Mouse (Mus musculus) limb, embryonic 11.5 days (tissue): Measurements from ENCODE around the gene Vapb. TPM values are rescaled to one million over a fixed set of nuclear protein-coding genes. Genes with fewer than 3 reads are reported as not detected.
A peak's percentile ranks its signal among the peaks of the same experiment; 100 is the strongest.

ENCODE experiments used
- ATAC-seq: fragments of 200-750 bp; cut with Nextera tagmentation; 2 replicates; pipeline ENCODE4 v1.8.0; 2017; ENCODE audit warnings: low read depth; ENCODE audit not compliant: insufficient number of reproducible peaks, low FRiP score, low TSS enrichment
- DNase-seq: peaks from one replicate; pipeline ENCODE4 v3.0.0-alpha.2; 2015; ENCODE audit warnings: low spot score
- H3K27ac ChIP-seq: fragments of 300-500 bp; sonication (generic); replicated peaks from 2 replicates; pipeline ENCODE4 v1.5.1; 2014; ENCODE audit warnings: low read depth, mild to moderate bottlenecking, low read length
- H3K27me3 ChIP-seq: fragments of 300-500 bp; sonication (generic); 2 replicates; pipeline ENCODE4 v1.6.1; 2014; ENCODE audit warnings: mild to moderate bottlenecking, low read length, mixed read lengths; ENCODE audit not compliant: control insufficient read depth, insufficient read depth
- H3K36me3 ChIP-seq: fragments of 300-500 bp; sonication (generic); 2 replicates; pipeline ENCODE4 v1.6.1; 2014; ENCODE audit warnings: mild to moderate bottlenecking, low read length, moderate library complexity, mixed read lengths; ENCODE audit not compliant: control insufficient read depth, insufficient read depth
- H3K4me1 ChIP-seq: fragments of 300-500 bp; sonication (generic); 2 replicates; pipeline ENCODE4 v1.6.1; 2014; ENCODE audit warnings: low read length, mixed read lengths; ENCODE audit not compliant: control insufficient read depth, insufficient read depth
- H3K4me2 ChIP-seq: fragments of 300-500 bp; sonication (generic); 2 replicates; pipeline ENCODE4 v1.6.1; 2014; ENCODE audit warnings: low read depth, mild to moderate bottlenecking, moderate library complexity; ENCODE audit not compliant: severe bottlenecking
- H3K4me3 ChIP-seq: fragments of 300-500 bp; sonication (generic); 2 replicates; pipeline ENCODE4 v1.5.1; 2014; ENCODE audit warnings: low read depth, low read length
- H3K9ac ChIP-seq: fragments of 300-500 bp; sonication (generic); 2 replicates; pipeline ENCODE4 v1.6.1; 2014; ENCODE audit warnings: mild to moderate bottlenecking, low read length
- H3K9me3 ChIP-seq: fragments of 300-500 bp; sonication (generic); 2 replicates; pipeline ENCODE4 v1.6.1; 2016; ENCODE audit warnings: low read length; ENCODE audit not compliant: control insufficient read depth
- WGBS: fragments of 180-500 bp; shearing (Covaris S2); extraction: QIAGEN DNeasy Blood & Tissue Kit; methylation state at CpG from one replicate; pipeline ENCODE4 v1.1.7; 2014; 5-methylcytosine and 5-hydroxymethylcytosine counted together
- polyA plus RNA-seq: library from polyadenylated mRNA; unstranded; fragments of >200 nt; fragmentation: Nextera tagmentation; extraction: Ambion mirVana; gene quantifications from 2 replicates; pipeline ENCODE4 v1.2.1, GENCODE M21; 2014

The Vapb gene
- polyA plus RNA-seq, 1 experiment from 2014 or later: 11.0 TPM

DNA sequence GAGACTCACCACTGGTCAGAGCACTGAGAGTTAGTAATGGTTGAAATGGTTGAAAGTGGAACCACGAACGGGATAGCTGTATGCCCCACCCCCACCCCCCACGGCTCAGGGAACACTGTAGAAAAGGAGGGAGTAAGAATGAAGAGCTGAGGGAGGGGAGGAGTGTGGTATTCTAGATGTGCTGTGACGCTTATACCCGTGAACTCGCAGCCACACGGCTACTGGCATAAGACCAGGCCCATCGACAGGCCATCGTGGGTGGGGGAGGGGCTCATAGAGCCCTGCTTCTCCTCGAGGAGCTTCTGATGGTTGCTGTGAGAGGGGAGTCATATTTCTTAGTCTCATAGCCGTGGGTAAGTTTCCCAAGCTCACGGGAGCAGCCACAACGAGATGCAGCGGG, 12.9 kb upstream of the Vapb start:
- H3K4me2 ChIP-seq: no peak overlapping the region
- no peak overlapping the region for H3K4me3 ChIP-seq
- H3K9ac ChIP-seq: no peak overlapping the region
- H3K27ac ChIP-seq: no peak overlapping the region
- H3K27me3 ChIP-seq: no peaks in the 10 kb centered on the region
- peak; percentile 46 for DNase-seq
- H3K4me1 ChIP-seq: no peaks in the 10 kb centered on the region
- H3K36me3 ChIP-seq: no peaks in the 10 kb centered on the region
- ATAC-seq: peak; percentile 37; the same call in 1 of the 2 replicates
- no peaks in the 10 kb centered on the region for H3K9me3 ChIP-seq
- 36% methylated on average over 14 of the region's 14 CpGs for WGBS

DNA sequence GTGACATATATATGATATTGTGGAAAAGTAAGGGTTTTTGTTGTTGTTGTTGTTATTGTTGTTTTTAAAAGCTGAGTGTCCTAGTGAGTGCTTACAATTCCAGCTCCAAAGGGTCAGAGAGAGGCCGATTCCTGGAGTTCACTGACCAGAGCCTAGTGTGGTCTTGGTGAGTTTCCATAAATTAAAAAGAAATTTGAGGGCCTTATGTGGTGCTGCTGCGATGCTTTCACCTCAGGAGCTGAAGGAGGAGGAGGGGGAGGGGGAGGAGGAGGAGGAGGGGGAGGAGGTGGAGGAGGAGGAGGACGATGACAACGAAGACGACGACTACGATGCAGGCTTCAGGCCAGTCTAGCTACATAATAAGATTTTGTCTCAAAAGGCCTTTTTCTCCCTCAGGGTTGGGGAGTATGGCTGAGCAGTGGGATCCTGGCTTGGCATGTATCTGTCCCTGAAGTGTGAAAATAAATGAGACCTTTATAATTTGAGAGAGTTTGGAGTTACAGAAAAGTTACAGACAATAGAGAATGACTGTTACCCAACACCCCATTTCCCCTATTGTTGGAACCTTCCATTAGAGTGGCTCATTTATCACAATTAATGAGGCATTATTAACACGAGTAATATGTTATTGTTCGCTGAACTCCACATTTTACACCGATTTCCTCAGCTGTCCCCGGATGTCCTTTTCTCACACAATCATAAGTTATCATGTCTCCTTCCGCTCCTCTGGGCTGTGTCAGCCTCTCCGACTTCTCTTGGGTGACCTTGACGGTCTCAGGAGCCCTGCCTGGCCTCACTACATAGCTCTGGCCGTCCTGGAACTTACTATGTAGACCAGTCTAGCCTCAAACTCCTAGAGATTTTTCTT, 12.1 kb upstream of the Vapb start:
- H3K4me1 ChIP-seq: no peaks in the 10 kb centered on the region
- H3K4me2 ChIP-seq: no peak overlapping the region
- no peak overlapping the region for H3K9ac ChIP-seq
- no peaks in the 10 kb centered on the region for H3K36me3 ChIP-seq
- no peak overlapping the region for H3K27ac ChIP-seq
- 80% methylated on average over 14 of the region's 15 CpGs for WGBS
- no peaks in the 10 kb centered on the region for H3K9me3 ChIP-seq
- H3K27me3 ChIP-seq: no peaks in the 10 kb centered on the region
- ATAC-seq (peak; percentile 10; the same call in 1 of the 2 replicates), DNase-seq (no peak)
- no peak overlapping the region for H3K4me3 ChIP-seq

DNA sequence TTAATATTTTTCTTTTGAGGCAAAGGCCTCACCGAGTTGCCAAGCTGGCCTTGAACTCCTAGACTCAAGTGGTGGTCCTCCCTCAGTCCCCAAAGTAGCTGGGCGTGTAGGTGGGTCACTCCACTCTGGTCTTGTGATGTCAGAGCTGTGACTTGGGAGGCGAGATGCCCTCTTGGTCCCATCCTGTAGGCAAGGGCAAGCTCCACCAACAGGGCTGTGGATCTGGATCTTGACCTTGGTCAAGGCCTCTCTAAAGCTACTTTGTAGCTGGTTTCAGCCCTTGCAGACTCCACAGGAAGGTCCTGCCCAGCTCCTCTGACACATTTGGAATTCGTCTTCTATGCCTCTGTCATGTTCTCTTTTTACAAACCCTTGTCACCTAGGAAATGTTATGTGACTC, 11.5 kb upstream of the Vapb start:
- no peak for DNase-seq
- ATAC-seq: no peak
- H3K27ac ChIP-seq: no peak overlapping the region
- no peak overlapping the region for H3K4me2 ChIP-seq
- H3K4me1 ChIP-seq: no peaks in the 10 kb centered on the region
- no peaks in the 10 kb centered on the region for H3K9me3 ChIP-seq
- no peaks in the 10 kb centered on the region for H3K27me3 ChIP-seq
- H3K4me3 ChIP-seq: no peak overlapping the region
- H3K9ac ChIP-seq: no peak overlapping the region
- no peaks in the 10 kb centered on the region for H3K36me3 ChIP-seq
- WGBS: 93% methylated on average over 4 of the region's 4 CpGs

DNA sequence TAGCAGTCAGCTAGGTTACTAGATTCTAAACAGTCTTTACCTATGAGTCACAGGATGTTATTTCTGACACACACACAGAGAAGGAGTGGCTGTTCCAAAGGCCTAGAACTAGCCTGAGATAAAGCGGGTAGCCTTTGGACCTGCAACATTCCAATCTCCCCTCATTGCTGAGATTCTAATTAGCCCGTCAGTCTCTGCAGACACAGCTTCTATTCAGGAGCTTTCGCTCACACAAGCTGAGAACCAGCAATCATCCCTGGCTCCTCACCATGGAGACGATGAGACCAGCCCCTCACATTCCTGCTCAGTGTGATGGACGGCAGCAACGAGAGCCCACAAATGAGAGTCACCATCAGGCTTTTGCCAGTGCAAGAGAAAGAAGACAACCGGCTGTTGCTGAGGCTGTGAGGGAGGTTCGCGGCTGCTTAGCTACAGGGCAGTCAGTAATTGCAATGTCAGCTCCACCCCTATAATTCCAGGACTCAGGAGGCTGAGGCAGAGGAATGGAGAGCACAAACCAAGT, 6.8 kb upstream of the Vapb start:
- Histone ChIP-seq H3K4me1 (no peaks in the 10 kb centered on the region), H3K36me3 (no peaks in the 10 kb centered on the region), H3K27ac (no peak overlapping the region), H3K4me2 (no peak overlapping the region), H3K4me3 (no peak overlapping the region), H3K27me3 (no peaks in the 10 kb centered on the region), H3K9me3 (no peaks in the 10 kb centered on the region), H3K9ac (no peak overlapping the region)
- no peak for ATAC-seq
- DNase-seq: no peak
- WGBS: 17% methylated on average over 9 of the region's 9 CpGs

DNA sequence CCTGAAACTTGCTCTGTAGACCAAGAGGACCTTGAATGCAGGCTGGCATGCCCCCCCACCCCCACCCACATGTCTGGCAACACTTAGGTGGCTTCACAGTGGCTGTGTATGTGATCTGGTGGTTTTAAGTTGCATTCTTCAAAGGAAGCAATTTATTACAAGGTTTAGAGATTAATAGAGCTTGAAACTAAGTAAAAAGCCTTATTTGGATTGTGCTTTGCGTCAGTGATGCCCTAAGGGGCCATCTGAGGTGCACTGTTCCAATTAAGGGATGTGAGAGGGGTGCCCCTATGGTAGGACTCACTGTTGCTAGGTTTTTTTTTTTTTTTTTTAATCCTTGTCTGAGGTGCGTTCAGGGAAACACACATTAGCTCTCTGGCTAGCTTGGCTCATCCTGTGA, 2.9 kb upstream of the Vapb start:
- H3K36me3 ChIP-seq: no peaks in the 10 kb centered on the region
- H3K4me2 ChIP-seq: no peak overlapping the region
- H3K27me3 ChIP-seq: no peaks in the 10 kb centered on the region
- H3K9me3 ChIP-seq: no peaks in the 10 kb centered on the region
- H3K4me1 ChIP-seq: peaks cover 7% of the 10 kb centered on the region; the same call in 1 of the 2 replicates
- 36% methylated on average over 2 of the region's 2 CpGs for WGBS
- DNase-seq (no peak), ATAC-seq (no peak)
- H3K27ac ChIP-seq: no peak overlapping the region
- H3K4me3 ChIP-seq: no peak overlapping the region
- H3K9ac ChIP-seq: no peak overlapping the region

DNA sequence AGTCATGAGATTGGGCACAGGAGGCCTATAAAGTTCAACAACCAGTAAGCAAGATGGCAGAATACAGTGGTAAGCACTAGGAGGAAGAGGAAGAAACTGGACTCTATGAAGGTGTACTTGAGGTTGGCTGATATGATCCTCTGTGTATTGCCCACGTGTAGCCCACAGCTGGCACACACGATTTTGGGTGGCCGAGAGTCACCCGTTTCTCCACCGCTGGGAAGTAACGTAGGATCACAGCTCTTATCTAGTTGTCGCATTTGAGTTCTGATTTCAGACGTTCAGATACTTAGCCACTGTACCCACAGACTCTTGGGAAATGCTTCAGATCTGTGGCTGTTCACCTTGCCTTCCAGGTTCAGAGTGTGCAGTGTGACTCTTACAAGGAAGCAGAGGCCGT, 921 bp downstream of the Vapb start:
- H3K9me3 ChIP-seq: no peaks in the 10 kb centered on the region
- peak overlapping the region; percentile 76 for H3K9ac ChIP-seq
- peaks cover 9% of the 10 kb centered on the region; the same call in 1 of the 2 replicates for H3K4me1 ChIP-seq
- no peaks in the 10 kb centered on the region for H3K27me3 ChIP-seq
- H3K4me3 ChIP-seq: peak overlapping the region; percentile 87
- H3K27ac ChIP-seq: no peak overlapping the region
- no peak for DNase-seq
- no peak for ATAC-seq
- 91% methylated on average over 9 of the region's 9 CpGs for WGBS
- peak overlapping the region; percentile 72 for H3K4me2 ChIP-seq
- no peaks in the 10 kb centered on the region for H3K36me3 ChIP-seq

DNA sequence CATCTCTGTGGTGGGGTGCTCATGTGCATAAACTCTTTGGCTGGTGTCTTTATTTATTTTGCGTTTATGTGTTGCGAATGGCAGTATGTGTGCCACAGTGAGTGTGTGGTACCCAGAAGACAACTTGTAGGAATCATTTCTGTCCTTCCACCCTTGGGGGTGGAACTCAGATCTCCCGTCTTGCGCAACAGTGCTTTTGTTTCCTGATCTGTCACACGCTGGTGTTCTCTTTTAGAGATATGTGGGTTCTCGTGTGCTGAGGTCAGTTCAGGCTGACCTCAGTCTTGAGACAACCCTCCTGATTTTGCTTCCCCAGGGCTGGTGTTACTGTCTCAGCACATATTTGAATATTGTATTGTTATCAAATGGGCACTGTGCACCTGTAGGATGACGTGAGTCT, 1.8 kb downstream of the Vapb start:
- H3K27me3 ChIP-seq: no peaks in the 10 kb centered on the region
- H3K4me3 ChIP-seq: no peak overlapping the region
- no peaks in the 10 kb centered on the region for H3K36me3 ChIP-seq
- no peak overlapping the region for H3K4me2 ChIP-seq
- no peak for DNase-seq
- H3K27ac ChIP-seq: no peak overlapping the region
- no peak for ATAC-seq
- peaks cover 9% of the 10 kb centered on the region; the same call in 1 of the 2 replicates for H3K4me1 ChIP-seq
- 95% methylated on average over 7 of the region's 7 CpGs for WGBS
- no peak overlapping the region for H3K9ac ChIP-seq
- H3K9me3 ChIP-seq: no peaks in the 10 kb centered on the region

DNA sequence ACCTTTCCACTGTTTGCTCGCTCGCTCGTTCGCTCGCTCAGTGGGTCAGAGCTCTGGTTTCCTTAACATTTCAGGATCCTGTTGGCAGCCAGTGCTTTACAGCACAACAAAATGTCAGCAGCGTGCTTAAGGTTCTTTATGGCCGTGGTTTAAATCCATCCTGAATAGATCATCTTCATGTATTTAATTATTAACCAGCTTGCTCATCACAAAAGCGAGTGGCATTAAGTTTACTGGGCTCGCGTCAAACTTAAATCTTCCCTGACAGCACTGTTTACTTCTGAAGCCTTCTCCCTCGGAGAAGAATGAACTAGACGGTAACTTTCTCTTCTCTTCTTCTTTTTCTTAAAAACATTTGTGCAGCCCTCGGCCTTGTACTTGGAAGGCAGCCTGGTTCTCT, 4.8 kb downstream of the Vapb start:
- no peak for DNase-seq
- H3K27ac ChIP-seq: no peak overlapping the region
- H3K36me3 ChIP-seq: no peaks in the 10 kb centered on the region
- H3K9ac ChIP-seq: no peak overlapping the region
- no peaks in the 10 kb centered on the region for H3K27me3 ChIP-seq
- H3K9me3 ChIP-seq: no peaks in the 10 kb centered on the region
- ATAC-seq: no peak
- H3K4me3 ChIP-seq: no peak overlapping the region
- no peak overlapping the region for H3K4me2 ChIP-seq
- 72% methylated on average over 13 of the region's 13 CpGs for WGBS
- peaks cover 9% of the 10 kb centered on the region; the same call in 1 of the 2 replicates for H3K4me1 ChIP-seq
